Mouse (Mus musculus) adrenal gland, postnatal 10 days (tissue): ENCODE measurements around the gene Zfp346. TPM values are rescaled to one million over a fixed set of nuclear protein-coding genes. Genes with fewer than 3 reads are reported as not detected.

Experiments used
- DNase-seq: peaks from one replicate; pipeline ENCODE4 v3.0.0; 2021; ENCODE audit warnings: mixed read lengths
- total RNA-seq, 2 experiments: library from RNA; stranded (reverse); gene quantifications; 2 replicates each; pipeline ENCODE4 v1.2.3; 2021

The Zfp346 gene
- total RNA-seq, 2 experiments from 2014 or later, result 32.3 to 40.5 TPM

- peak; percentile 84 for DNase-seq
Observed at GRCm38 (mm10) chr13:55152621-55153415, 47.7 kb downstream of the Zfp346 start, which contains the start of gene Fgfr4. TSS of gene Fgfr4 (plus strand) at chr13:55152640.

DNA sequence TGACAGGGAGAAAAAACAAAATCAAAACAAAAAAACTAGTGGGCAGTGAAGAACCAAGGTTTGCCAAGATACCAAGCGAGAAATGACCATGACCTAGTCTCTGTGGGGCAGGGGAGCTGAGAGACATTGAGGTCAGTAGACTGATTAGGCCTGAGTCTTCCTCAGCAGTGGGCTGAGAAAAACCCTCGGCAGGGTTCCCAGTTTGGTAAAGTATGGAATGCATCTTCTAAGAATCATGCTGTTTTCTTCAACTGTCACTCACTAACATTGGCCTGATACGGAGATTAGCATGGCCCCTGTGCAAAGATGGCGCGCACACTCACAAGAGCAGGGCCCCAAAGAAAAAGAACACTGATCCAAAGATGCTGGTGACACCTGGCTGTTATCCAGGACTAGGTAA lies 48.8 kb downstream of the Zfp346 start:
- no peak for DNase-seq

GRCm38 (mm10) chr13:55162365-55162764 lies 57.3 kb downstream of the Zfp346 start:
- DNase-seq, result no peak

GRCm38 (mm10) chr13:55163553-55163952 lies 58.4 kb downstream of the Zfp346 start:
- no peak for DNase-seq

DNA sequence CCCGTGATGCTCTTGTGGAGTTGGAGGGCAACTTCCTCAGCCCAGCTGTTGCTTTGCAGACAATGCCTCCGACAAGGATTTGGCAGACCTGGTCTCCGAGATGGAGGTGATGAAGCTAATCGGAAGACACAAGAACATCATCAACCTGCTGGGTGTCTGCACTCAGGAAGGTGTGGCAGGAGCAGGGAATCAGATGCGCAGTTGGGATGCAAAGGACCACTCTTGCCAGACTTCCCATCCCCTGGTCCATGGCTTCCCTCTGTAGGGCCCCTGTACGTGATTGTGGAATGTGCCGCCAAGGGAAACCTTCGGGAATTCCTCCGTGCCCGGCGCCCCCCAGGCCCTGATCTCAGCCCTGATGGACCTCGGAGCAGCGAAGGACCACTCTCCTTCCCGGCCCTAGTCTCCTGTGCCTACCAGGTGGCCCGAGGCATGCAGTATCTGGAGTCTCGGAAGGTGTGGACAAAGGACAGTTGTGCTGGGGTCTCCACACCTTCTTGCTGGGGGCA lies 60.8 kb downstream of the Zfp346 start:
- DNase-seq, result no peak

DNA sequence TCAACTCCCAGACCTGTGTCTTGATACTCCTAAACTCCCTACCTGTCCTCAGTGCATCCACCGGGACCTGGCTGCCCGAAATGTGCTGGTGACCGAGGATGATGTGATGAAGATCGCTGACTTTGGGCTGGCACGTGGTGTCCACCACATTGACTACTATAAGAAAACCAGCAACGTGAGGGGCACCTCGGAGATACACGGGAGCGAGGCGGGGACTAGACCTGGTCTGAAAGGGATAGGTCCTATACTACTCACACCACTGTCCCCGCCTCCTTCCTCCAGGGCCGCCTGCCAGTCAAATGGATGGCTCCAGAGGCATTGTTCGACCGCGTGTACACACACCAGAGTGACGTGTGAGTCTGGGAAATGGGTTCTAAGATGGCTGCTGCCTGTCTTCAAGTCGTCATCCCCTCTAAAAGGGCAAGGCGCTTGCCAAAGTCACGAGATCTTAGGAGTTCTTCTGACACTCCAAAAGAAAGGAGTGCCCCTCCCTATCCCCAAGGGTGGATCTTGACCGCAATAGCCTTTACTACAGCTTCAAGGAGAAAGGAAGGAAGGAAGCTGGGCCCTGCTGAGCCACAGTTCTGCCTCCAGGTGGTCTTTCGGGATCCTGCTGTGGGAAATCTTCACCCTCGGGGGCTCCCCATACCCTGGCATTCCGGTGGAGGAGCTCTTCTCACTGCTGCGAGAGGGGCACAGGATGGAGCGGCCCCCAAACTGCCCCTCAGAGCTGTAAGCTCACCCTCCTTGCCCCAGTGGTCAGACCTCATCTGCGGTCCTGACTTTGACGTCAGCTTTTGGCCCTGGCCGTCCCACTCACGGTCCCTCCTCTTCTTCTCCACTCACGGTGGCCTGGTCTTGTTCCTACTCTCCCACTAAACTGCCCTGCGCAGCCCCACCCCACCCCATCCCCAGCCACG lies 62.0 kb downstream of the Zfp346 start:
- no peak for DNase-seq

- DNase-seq, result no peak
Observed at GRCm38 (mm10) chr13:55167798-55168197, 62.7 kb downstream of the Zfp346 start.

DNA sequence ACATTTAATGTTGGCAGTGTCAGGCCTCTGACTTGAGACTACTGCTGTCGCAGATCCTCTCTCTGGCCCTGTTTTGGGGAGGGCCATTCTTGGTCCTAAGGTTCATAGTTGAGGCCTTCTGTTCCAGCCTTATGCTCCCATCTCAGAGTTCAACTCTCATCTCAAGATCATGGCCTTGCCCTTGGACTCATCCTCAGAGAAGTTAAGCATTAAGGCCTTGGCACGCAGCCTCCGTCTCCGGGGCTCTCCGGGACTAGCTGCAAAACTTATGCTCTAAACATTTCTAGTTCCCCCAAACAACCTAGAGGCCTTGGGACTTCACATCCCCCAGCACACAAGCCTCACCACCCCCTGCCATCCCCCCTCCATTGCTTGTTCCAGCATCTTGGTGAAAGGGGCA lies 63.1 kb downstream of the Zfp346 start:
- no peak for DNase-seq

- no peak for DNase-seq
Observed at GRCm38 (mm10) chr13:55168958-55169369, 63.9 kb downstream of the Zfp346 start.

DNA sequence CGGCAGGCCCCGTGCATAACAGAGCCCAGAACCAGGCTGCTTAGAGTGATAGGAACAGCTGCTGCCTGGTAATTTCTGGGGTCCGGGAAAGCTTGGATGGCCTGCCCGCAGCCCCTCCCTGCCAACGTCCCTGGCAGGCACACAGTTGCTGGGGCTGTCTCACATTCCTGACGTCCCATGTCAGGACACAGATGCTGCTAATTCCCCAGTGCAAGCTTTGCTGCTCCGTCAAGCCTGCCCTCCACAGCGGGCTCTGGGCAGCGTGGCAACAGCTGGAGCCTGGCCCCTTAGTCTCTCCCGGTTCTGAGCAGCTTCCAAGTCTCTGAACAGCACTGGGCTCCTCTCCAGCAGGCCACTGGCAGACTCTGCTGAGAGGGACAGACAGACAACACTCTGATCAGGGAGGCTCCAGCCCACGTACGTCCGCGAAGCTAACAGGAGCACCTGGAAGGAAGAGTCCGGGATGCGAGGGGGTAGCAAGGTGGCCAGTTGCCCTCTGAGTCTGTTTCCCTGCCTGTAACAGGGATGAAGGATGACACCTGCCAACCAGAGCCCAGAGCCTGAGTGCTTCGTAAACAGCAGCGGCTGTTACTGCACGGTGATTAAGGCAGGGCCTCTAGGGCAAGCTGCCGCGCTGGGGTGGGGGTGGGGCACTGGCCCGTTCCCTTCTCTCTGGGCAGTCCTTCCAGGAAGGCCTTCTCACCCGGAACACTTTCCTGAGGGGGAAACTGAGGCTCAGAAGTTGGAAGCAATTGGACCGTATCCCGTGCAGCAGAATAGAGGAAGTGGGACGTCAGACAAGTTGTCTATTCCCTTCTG lies 66.6 kb downstream of the Zfp346 start:
- DNase-seq, result peak; percentile 80

GRCm38 (mm10) chr13:55172336-55172770 lies 67.2 kb downstream of the Zfp346 start:
- DNase-seq, result no peak

DNA sequence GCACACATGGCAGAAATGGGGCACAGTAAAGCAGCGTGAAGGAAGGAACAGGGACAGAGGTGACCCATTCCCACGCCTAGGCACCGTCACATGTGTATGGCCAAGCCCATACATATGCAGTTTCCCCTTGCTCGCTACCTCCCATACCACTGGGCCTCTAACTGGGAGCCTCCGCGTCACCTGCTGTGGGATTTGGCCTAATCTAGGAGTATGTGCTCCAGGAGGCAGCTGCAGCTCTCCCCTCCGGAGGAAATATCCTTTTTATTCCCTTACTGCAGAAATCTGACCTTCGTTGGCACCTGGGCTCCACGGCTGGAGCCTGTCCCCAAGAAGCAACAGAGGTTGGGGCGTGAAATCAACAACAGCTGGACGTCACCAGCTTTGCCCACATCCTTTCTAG lies 69.2 kb downstream of the Zfp346 start:
- DNase-seq, result no peak

GRCm38 (mm10) chr13:55176265-55176664 lies 71.2 kb downstream of the Zfp346 start:
- DNase-seq, result no peak

DNA sequence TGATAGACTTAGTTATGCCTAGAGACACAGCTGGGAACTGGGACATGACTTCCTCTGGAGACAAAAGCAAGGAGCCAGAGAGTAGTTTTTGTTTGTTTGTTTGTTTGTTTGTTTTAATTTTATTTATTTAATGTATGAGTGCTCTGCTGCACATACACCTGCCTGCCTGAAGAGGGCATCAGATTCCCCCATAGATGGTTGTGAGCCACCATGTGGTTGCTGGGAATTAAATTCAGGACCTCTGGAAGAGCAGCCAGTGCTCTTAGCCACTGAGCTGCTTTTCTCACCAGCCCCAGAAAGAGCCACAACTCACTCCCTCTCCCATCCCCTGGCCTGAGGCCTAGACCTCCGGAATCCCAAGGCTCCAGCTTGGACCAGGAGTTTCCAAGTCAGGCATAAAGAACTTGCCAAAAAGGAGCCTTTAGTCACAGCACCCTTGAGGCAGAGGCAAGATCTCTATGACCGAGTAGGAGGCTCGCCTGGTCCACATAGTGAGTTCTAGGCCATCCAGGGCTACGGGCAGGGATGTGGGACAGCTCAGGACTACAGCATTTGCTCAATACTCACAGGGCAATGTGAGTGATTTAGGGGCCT lies 72.9 kb downstream of the Zfp346 start:
- peak; percentile 53 for DNase-seq

- peak; percentile 85 for DNase-seq
Observed at GRCm38 (mm10) chr13:55178556-55178955, 73.4 kb downstream of the Zfp346 start.

DNA sequence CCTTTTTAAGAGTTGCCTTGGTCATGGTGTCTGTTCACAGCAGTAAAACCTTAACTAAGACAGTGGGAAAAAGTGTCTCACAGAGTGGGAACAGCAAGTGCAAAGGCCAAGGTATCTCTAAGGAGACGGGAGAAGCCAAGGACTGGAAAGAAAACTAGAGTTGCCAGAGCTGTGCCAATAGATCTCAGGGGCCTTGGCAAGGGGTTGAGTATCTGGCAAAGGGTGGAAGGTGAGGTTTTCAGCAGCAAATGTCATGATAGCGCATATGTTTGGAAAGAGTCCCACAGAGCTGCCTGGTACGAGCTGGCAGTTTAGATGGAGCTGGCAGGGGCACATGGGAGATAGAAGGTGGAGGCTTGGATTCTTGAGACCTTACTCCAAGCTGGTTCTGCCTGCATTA lies 74.5 kb downstream of the Zfp346 start:
- peak; percentile 56 for DNase-seq

DNA sequence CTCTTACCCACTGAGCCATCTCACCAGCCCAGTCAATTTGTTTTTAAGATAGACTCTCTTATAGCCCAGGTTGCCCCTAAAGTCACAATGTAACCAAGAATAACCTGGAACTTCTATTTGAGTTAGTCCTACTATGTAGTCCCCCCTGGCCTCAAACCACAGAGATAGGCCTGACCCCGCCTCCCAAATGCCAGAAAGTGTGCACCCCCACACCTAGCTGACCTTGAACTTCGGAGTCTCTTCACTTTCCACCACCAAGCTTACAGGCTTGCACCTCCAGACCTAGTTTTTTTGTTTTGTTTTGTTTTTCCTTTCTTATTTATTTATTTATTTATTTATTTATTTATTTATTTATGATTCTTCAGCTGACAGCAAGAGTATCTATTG lies 76.7 kb downstream of the Zfp346 start:
- DNase-seq, result peak; percentile 16

DNA sequence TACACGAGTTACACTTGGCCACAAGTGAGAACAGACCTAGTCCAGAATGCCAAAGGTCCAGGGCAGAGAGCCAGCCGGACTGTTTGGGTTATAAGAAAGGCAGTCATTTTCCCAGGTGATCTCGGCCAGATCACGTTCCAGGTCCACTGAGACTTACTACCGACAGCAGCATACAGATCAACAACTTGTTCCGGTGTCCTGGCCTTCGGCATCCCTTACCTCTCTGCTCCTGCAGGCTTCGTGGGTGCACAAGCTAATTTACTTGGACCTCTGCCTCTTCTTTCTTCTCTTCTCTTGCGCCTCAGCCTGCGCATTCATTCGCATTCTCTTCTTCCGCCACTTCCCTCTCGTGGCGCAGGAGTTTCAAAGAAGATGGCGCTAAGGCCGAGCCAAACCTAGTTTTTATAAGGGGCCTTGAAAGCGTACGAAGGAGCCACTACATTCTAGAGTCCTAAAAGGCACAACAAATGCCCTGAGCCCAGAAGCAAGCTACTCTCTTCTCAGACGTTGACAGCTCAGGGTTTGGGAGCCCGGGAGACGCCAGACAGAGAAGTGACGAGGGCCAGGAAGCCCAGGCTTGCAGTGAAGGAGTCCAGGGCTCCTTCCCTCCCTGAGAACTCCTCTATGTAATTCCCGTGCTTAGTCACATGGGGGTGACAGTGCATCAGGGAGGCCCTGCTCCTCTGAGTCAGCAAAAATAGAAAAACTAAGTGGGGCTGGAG lies 77.2 kb downstream of the Zfp346 start:
- DNase-seq, result peak; percentile 81

GRCm38 (mm10) chr13:55183382-55183781 lies 78.3 kb downstream of the Zfp346 start:
- DNase-seq, result peak; percentile 61
